Mouse (Mus musculus): ENCODE results near the gene Shisa8. TPM values are rescaled to one million over a fixed set of nuclear protein-coding genes. Genes with fewer than 3 reads are reported as not detected.

Shisa8 gene
- total RNA-seq, 2 experiments from 2014 or later: 0.95 to 1.2 TPM

GRCm38 (mm10) chr15:82207504-82208219 is 5.0 kb downstream of the Shisa8 start:
- no peak overlapping the region for H3K27ac ChIP-seq
- no peak for TF ChIP-seq CTCF (conservative IDR thresholded peaks at IDR 0.05)
- H3K4me3 ChIP-seq: no peak overlapping the region
- no peak for DNase-seq (ENCODE audit: low spot score in 2 of 2)

DNA sequence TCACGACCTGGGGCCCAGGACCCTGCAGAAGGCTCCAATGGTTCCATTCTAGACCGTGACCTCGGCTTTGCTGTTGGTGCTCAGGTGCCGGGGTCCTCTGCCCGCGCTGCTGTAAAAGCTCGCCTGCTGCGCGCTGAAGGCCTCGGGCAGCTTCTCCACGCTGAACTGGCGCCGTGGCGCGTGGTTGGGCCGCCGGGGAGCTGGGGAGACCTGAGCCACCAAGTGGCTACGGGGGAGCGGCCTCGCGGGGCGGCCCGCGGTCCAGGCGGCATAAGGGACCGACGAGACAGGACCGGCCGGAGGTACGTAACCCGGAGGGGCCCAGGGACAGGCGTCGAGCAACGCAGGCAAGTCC is 5.5 kb downstream of the Shisa8 start:
- no peak for DNase-seq (ENCODE audit: low spot score in 2 of 2)
- Histone ChIP-seq H3K4me3 (no peak overlapping the region), H3K27ac (no peak overlapping the region)
- no peak for TF ChIP-seq CTCF (conservative IDR thresholded peaks at IDR 0.05)

DNA sequence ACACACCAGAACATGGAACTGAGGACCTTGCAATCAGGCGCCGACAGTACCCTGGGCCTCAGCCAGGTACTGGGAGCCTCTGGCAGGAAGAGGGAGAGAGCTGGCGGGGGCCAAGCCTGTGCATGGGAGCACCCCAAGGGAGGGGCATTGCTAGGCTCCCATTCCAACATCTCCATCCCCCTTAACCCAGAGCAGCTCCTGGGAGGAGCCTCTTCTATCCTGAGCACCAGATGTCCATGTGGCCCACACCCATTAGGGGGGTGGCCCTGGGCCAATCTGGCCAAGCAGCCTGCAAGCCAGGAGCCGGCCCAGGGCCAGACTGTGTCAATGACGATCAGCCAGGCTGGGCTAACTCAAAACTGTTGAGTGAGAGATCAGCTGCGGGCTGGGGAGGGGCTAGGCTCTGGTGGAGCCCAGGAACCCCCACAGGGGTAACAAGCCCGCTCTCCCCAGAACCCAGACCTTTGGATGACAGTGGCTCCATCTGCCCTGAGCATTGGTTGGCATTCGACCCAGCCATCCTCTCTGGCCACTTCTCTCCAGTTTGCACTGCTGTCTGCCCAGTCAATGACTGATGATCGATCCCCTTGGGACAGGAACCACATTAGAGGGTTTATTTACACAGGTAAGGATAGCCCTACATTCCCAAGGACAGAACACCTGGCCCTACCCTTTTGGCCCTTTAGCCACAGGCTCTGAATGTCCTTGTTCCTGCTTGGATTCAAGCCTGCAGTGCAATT is 6.1 kb downstream of the Shisa8 start:
- no peak overlapping the region for H3K4me3 ChIP-seq
- peak; percentile 46 to 52 for DNase-seq (ENCODE audit: low spot score in 2 of 2)
- H3K27ac ChIP-seq: peak overlapping the region; percentile 48; the same call in 1 of the 2 replicates
- TF ChIP-seq CTCF (conservative IDR thresholded peaks at IDR 0.05): no peak

GRCm38 (mm10) chr15:82204680-82205371 is 7.8 kb downstream of the Shisa8 start:
- no peak for TF ChIP-seq CTCF (conservative IDR thresholded peaks at IDR 0.05)
- no peak for DNase-seq (ENCODE audit: low spot score in 2 of 2)
- Histone ChIP-seq H3K4me3 (no peak overlapping the region), H3K27ac (peak overlapping the region; percentile 66; the same call in 1 of the 2 replicates)

DNA sequence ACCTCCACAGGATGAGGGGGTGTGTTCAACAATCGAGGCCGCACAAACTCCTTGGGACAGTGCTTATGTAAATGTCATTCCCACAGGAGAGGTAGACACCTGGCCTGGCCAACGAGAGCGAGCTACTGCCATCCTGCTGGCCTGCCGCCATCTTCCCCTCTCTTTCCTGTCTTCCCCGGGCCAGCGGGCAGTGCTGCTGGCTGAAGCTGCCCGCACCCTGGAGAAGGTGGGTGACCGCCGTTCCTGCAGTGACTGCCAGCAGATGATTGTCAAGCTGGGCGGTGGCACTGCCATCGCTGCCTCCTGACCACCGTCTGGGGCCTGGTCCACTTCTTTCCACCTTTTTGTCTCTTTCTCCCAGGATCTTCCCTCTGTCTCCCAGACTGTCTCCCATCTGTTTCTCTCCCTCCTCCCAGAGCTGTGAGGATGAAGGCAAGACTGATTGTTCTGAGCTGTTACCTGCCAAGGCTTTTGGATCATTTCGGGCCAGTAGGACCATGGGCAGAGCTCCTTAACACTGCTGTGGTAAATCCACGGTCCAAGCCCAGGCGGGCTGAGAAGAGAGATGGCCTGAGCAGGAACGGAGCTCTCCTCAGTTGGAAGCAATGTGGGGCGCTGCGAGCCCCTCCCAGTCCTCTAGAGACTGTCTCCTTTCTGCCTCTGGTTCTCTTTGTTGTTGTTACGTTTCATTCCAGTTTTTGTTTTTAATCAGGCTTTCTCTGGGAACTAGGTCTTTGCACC is 8.8 kb downstream of the Shisa8 start:
- no peak for DNase-seq (ENCODE audit: low spot score in 2 of 2)
- Histone ChIP-seq H3K27ac (peak overlapping the region; percentile 66), H3K4me3 (no peak overlapping the region)
- no peak for TF ChIP-seq CTCF (conservative IDR thresholded peaks at IDR 0.05)

- Histone ChIP-seq H3K27ac (no peak overlapping the region), H3K4me3 (no peak overlapping the region)
- DNase-seq (ENCODE audit: low spot score in 2 of 2): no peak
- TF ChIP-seq CTCF (conservative IDR thresholded peaks at IDR 0.05): no peak
These were observed 9.5 kb downstream of the Shisa8 start for GRCm38 (mm10) chr15:82203090-82203489.

- DNase-seq (ENCODE audit: low spot score in 2 of 2): no peak
- TF ChIP-seq CTCF (conservative IDR thresholded peaks at IDR 0.05): no peak
- Histone ChIP-seq H3K4me3 (no peak overlapping the region), H3K27ac (no peak overlapping the region)
These were observed 10.5 kb downstream of the Shisa8 start for GRCm38 (mm10) chr15:82202086-82202485.

GRCm38 (mm10) chr15:82199546-82199945 is 13.1 kb downstream of the Shisa8 start:
- DNase-seq (ENCODE audit: low spot score in 2 of 2): no peak
- TF ChIP-seq CTCF (conservative IDR thresholded peaks at IDR 0.05): no peak
- Histone ChIP-seq H3K4me3 (no peak overlapping the region), H3K27ac (no peak overlapping the region)

GRCm38 (mm10) chr15:82198342-82198741 is 14.3 kb downstream of the Shisa8 start:
- H3K27ac ChIP-seq: no peak overlapping the region
- TF ChIP-seq CTCF (conservative IDR thresholded peaks at IDR 0.05): no peak
- H3K4me3 ChIP-seq: no peak overlapping the region
- DNase-seq (ENCODE audit: low spot score in 2 of 2): no peak

GRCm38 (mm10) chr15:82197937-82198336 is 14.7 kb downstream of the Shisa8 start:
- no peak for TF ChIP-seq CTCF (conservative IDR thresholded peaks at IDR 0.05)
- Histone ChIP-seq H3K27ac (no peak overlapping the region), H3K4me3 (no peak overlapping the region)
- no peak for DNase-seq (ENCODE audit: low spot score in 2 of 2)

- no peak for TF ChIP-seq CTCF (conservative IDR thresholded peaks at IDR 0.05)
- Histone ChIP-seq H3K27ac (no peak overlapping the region), H3K4me3 (no peak overlapping the region)
- DNase-seq (ENCODE audit: low spot score in 2 of 2): no peak
These were observed 15.3 kb downstream of the Shisa8 start for GRCm38 (mm10) chr15:82197246-82197750.

DNA sequence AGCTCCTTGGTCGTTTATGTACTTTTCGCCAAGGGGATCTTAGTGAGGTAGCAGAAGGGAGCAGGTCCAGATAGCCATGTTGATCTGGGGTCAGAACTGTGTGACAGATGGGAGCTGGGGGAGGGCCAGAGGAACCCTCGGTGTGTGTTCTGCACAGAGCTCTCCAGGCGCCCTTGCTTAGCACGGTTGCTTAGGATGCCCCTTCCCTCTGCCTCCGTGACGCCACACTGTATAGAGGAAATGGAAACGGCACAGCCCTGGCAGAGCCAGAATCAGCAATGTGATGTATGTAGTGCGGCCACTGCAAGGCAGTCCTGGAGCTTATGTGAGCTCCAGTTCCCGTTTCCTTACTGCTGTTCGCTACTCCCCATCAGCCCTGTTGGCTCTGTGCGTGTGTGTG is 16.3 kb downstream of the Shisa8 start:
- Histone ChIP-seq H3K4me3 (no peak overlapping the region), H3K27ac (no peak overlapping the region)
- TF ChIP-seq CTCF (conservative IDR thresholded peaks at IDR 0.05): no peak
- DNase-seq (ENCODE audit: low spot score in 2 of 2): no peak
